Mouse (Mus musculus) forebrain, embryonic 11.5 days (tissue): ENCODE results near the gene Mrps18a. TPM values are rescaled to one million over a fixed set of nuclear protein-coding genes. Genes with fewer than 3 reads are reported as not detected.

Experiments
- ATAC-seq: fragments of 200-750 bp; cut with Nextera tagmentation; replicated peaks from 2 replicates; pipeline ENCODE4 v1.8.0; 2017; ENCODE audit warnings: moderate TSS enrichment; ENCODE audit not compliant: low FRiP score
- DNase-seq: peaks from one replicate; pipeline ENCODE4 v3.0.0-alpha.2; 2017; ENCODE audit warnings: low spot score
- H3K27ac ChIP-seq: fragments of 300-500 bp; sonication (generic); 2 replicates; pipeline ENCODE4 v1.5.1; 2014; ENCODE audit warnings: low read depth, low read length
- H3K27me3 ChIP-seq: fragments of 300-500 bp; sonication (generic); 2 replicates; pipeline ENCODE4 v1.6.1; 2014; ENCODE audit warnings: mild to moderate bottlenecking, low read length, mixed read lengths; ENCODE audit not compliant: control insufficient read depth, insufficient read depth
- H3K36me3 ChIP-seq: fragments of 300-500 bp; sonication (generic); 2 replicates; pipeline ENCODE4 v1.6.1; 2014; ENCODE audit warnings: mild to moderate bottlenecking, low read length, moderate library complexity, mixed read lengths; ENCODE audit not compliant: control insufficient read depth, insufficient read depth
- H3K4me1 ChIP-seq: fragments of 300-500 bp; sonication (generic); replicated peaks from 2 replicates; pipeline ENCODE4 v1.6.1; 2014; ENCODE audit warnings: low read length, mixed read lengths; ENCODE audit not compliant: control insufficient read depth, insufficient read depth
- H3K4me2 ChIP-seq: fragments of 300-500 bp; sonication (generic); 2 replicates; pipeline ENCODE4 v1.6.1; 2014; ENCODE audit warnings: low read depth, mild to moderate bottlenecking, low read length, moderate library complexity, mixed read lengths; ENCODE audit not compliant: severe bottlenecking
- H3K4me3 ChIP-seq: fragments of 300-500 bp; sonication (generic); 2 replicates; pipeline ENCODE4 v1.5.1; 2014; ENCODE audit warnings: low read depth, low read length
- H3K9ac ChIP-seq: fragments of 300-500 bp; sonication (generic); 2 replicates; pipeline ENCODE4 v1.6.1; 2014; ENCODE audit warnings: low read length
- H3K9me3 ChIP-seq: fragments of 300-500 bp; sonication (generic); 2 replicates; pipeline ENCODE4 v1.6.1; 2016; ENCODE audit warnings: low read length, mixed read lengths; ENCODE audit not compliant: control insufficient read depth
- WGBS: fragments of 180-500 bp; shearing (Covaris S2); extraction: QIAGEN DNeasy Blood & Tissue Kit; methylation state at CpG from one replicate; pipeline ENCODE4 v1.1.7; 2014; 5-methylcytosine and 5-hydroxymethylcytosine counted together
- polyA plus RNA-seq: library from polyadenylated mRNA; unstranded; fragments of >200 nt; fragmentation: Nextera tagmentation; extraction: Ambion mirVana; gene quantifications from 2 replicates; pipeline ENCODE4 v1.2.1, GENCODE M21; 2014

Gene Mrps18a
- polyA plus RNA-seq = 119 and 127 TPM in 2 replicates

DNA sequence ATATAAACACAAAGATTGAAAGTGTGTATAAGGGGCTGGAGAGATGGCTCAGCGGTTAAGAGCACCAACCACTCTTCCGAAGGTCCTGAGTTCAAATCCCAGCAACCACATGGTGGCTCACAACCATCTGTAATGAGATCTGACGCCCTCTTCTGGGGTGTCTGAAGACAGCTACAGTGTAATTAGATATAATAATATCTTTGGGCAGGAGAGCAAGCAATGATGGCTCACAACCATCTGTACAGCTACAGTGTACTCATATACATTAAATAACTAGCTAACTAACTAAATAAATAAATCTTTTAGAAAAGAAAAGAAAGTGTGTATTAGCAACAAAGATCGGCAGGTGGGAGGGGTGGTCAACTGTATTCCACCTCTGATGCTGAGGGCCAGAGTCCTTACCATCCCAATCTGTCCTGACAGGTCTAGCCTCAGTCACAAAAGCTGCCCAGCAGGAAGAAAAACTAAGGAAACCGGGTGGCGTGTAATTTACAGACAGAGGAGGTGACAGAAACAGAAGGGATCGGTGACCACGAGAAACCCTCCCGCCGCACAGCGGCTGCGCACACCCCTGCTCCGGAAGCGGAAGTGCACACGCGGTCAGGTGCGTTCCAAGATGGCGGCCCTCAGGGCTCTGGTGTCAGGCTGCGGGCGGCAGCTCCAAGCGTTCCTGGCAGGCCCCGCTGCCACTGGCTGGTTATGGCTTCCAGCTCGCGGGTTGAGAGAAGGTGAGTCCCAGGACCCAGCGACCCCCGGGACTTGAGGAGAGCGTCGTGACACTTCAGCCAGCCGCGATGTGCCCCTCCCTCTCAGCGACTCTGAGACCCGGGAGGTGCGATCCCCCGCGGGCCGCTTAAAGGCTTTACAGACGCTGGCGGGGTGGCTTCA is at the start of gene Mrps18a:
Gene Mrps18a, plus strand, starts transcription at position 585 of the 888 bp plus-strand sequence.
- ATAC-seq (peak; percentile 92), DNase-seq (peak; percentile 89)
- Histone ChIP-seq H3K4me1 (no peaks in the 10 kb centered on the region; the same call in 1 of the 2 replicates), H3K4me3 (peak within 1 kb of the TSS; percentile 82), H3K36me3 (no peaks in the 10 kb centered on the region), H3K27me3 (no peaks in the 10 kb centered on the region), H3K9me3 (no peaks in the 10 kb centered on the region), H3K27ac (no peak within 1 kb of the TSS; the same call in 1 of the 2 replicates), H3K4me2 (peak within 1 kb of the TSS; percentile 75), H3K9ac (peak within 1 kb of the TSS; percentile 73)
- 5% methylated on average over 38 of the region's 38 CpGs for WGBS

DNA sequence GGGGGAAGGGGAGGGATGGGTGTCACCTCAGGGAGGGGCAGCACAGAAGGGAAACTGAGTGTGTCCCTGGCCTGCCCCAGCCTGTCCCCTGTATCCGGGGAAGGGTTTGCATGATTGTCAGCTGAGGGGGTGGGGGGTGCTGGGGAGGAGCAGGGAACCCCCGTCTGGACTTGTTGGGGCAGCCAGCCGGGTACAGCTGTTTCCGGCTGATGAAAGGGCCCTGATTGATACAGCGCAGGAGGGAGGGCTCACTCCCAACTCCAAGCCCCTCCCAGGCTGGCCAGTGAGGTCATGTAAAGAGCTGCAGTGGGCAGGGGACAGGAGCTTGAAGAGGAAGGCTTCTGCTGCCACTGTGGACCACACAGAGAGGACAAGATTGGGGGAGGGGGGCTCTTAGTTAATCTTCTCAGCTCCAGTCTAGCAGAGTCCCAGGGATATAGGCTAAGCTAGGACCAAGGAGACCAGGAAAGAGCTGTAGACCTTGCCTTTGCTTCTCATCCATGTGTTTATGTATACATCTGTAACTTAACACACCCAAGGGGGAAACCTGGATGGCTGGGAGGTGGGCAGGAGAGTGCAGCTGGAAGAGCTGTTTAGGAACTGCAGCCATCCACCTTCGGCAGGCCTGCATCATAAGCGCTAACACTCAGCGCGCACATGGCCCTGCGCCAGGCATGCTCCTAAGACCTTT is 47.4 kb upstream of the Mrps18a start:
- no peaks in the 10 kb centered on the region for H3K27me3 ChIP-seq
- DNase-seq = peak; percentile 69
- no peak overlapping the region for H3K4me2 ChIP-seq
- no peaks in the 10 kb centered on the region for H3K36me3 ChIP-seq
- H3K9ac ChIP-seq = peak overlapping the region; percentile 12; the same call in 1 of the 2 replicates
- peak overlapping the region; percentile 27; the same call in 1 of the 2 replicates for H3K27ac ChIP-seq
- 0 out of 2 replicates have a peak, but pooled peaks cover 6% of the 10 kb centered on the region for H3K4me1 ChIP-seq
- ATAC-seq = peak; percentile 80
- 35% methylated on average over 10 of the region's 10 CpGs for WGBS
- no peak overlapping the region for H3K4me3 ChIP-seq
- no peaks in the 10 kb centered on the region for H3K9me3 ChIP-seq

DNA sequence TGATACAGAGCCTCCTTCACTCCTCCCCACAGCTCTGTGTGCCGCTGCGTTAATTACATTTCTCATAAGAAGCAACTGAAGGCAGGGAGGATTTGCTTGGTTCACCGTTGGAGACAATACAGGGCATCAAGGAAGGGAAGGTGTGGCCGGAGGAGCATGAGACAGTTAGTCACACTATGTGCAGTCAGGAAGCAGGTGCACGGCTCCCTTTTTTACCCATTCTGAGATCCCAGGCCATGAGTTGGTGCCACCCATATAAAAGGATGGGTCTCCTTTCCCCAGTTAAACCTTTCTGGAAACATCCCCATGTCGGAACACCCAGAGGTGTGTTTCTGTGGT is 46.8 kb upstream of the Mrps18a start:
- Histone ChIP-seq H3K4me1 (0 out of 2 replicates have a peak, but pooled peaks cover 6% of the 10 kb centered on the region), H3K27ac (no peak overlapping the region), H3K4me3 (no peak overlapping the region), H3K9ac (0 out of 2 replicates have a peak overlapping the region, but pooled peaks have one; percentile 12), H3K9me3 (no peaks in the 10 kb centered on the region), H3K4me2 (no peak overlapping the region), H3K27me3 (no peaks in the 10 kb centered on the region), H3K36me3 (no peaks in the 10 kb centered on the region)
- ATAC-seq (no peak), DNase-seq (no peak)
- 53% methylated on average over 6 of the region's 6 CpGs for WGBS

DNA sequence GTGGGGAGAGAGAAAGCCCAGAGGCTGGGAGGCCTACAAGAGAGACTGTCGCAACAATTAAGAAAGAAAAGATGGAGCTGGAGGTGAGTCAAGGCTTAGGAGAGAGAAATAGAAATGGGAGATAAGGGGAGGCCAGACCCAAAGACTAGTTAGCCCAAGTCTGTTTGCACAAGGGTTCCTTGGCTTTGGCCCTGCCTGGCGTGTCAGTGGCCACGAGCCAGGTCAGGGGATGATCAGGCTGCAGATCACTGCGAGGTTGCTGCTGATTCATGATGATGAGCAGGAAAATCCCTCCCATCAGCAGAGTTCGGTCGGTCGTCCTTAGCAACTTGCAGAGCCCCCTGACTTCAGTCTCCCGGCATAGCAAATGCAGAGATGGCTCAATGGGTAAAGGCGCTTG is 40.7 kb upstream of the Mrps18a start:
- Histone ChIP-seq H3K27ac (no peak overlapping the region), H3K9ac (no peak overlapping the region), H3K4me2 (no peak overlapping the region), H3K9me3 (no peaks in the 10 kb centered on the region), H3K4me1 (no peaks in the 10 kb centered on the region), H3K4me3 (no peak overlapping the region), H3K27me3 (no peaks in the 10 kb centered on the region), H3K36me3 (no peaks in the 10 kb centered on the region)
- DNase-seq = no peak
- WGBS = 73% methylated on average over 9 of the region's 9 CpGs
- no peak for ATAC-seq

DNA sequence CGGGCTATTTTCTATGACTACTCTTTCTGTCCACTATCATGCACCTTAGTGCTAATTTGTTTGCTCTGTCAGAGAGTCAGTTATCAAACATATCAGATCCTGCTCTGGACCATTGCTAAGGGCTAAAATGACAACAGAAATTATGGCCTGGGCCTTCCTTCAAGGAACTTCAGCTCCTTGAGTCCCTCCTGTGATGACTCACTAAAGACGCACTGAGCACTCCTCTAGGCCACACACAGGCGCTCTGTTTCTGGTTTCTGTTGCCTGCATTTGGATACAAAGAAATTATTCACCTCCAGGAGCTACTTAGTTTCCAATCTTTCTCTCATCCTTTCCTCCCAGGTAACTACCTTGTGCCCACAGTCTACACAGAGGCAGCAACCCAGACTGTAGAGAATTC is 39.3 kb upstream of the Mrps18a start:
- DNase-seq (no peak), ATAC-seq (no peak)
- H3K4me3 ChIP-seq = no peak overlapping the region
- no peak overlapping the region for H3K27ac ChIP-seq
- no peak overlapping the region for H3K4me2 ChIP-seq
- no peaks in the 10 kb centered on the region for H3K27me3 ChIP-seq
- no peak overlapping the region for H3K9ac ChIP-seq
- H3K36me3 ChIP-seq = no peaks in the 10 kb centered on the region
- H3K9me3 ChIP-seq = no peaks in the 10 kb centered on the region
- H3K4me1 ChIP-seq = no peaks in the 10 kb centered on the region
- 89% methylated on average over 3 of the region's 3 CpGs for WGBS

DNA sequence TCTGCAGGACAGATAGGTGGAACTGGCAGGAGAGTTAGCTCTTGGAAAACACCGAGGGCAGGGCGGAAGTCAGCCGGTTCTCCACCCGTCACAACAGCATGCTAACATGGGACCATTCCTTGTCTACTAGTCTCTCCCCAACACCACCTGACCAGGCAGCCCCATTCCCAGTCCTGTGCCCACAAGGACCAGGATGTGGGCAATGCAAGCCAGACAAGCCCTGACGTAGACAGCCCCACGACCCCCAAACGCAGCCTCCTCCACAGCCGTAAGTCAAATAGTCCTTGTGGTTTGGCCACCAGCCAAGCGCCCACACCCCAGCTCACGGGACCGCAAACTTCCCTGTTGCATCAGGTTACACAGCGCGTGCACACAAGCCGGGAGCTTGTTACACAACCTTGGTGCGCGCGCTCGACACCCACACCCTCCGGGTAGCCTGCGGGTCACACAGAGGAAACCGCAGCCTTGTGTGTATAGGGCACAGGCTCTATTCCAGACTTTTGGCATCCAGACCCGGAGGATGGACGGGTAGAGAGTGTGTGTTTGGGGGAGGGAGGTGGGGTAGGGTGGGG is 37.0 kb upstream of the Mrps18a start:
- no peak overlapping the region for H3K27ac ChIP-seq
- no peaks in the 10 kb centered on the region for H3K4me1 ChIP-seq
- ATAC-seq (no peak), DNase-seq (no peak)
- no peak overlapping the region for H3K4me3 ChIP-seq
- no peaks in the 10 kb centered on the region for H3K36me3 ChIP-seq
- no peaks in the 10 kb centered on the region for H3K27me3 ChIP-seq
- H3K9ac ChIP-seq = no peak overlapping the region
- H3K4me2 ChIP-seq = no peak overlapping the region
- 75% methylated on average over 23 of the region's 23 CpGs for WGBS
- H3K9me3 ChIP-seq = no peaks in the 10 kb centered on the region

DNA sequence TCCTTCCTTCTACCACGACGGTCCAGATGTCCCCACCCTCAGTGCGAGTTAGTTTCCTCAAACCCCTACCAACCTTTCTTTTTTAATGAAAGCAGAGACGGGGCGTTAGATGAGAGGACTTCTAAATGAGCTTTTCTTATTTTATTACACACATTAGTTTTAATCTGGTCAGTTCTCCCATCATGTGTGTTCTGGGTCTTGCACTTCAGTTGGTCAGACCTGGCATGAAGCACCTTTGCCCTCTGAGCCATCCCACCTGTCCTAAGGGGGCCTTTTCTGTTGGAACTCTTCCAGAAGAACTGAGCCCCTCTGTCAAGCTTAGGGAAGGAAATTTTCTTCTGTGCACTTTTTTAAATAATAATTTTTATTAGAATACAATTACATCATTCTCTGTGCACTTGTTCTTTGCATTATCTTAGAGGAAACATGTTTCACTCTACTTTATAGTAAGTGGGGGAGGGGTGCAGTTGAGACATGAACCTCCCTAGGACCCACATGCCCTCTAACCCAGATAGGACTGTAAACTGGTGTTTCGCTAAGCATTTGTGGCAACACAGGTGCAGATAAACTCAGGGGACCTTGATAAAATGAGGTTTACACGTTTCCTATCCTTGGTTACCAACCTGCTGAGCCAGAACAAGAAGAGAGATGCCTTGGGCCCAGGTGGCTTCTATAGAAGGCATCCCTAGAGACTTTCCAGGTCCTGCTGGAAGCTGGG is 36.2 kb upstream of the Mrps18a start:
- Histone ChIP-seq H3K4me3 (no peak overlapping the region), H3K4me1 (no peaks in the 10 kb centered on the region), H3K27ac (no peak overlapping the region), H3K4me2 (no peak overlapping the region), H3K36me3 (no peaks in the 10 kb centered on the region), H3K27me3 (no peaks in the 10 kb centered on the region), H3K9ac (no peak overlapping the region), H3K9me3 (no peaks in the 10 kb centered on the region; the same call in 1 of the 2 replicates)
- DNase-seq (no peak), ATAC-seq (no peak)
- 79% methylated on average over 7 of the region's 7 CpGs for WGBS

DNA sequence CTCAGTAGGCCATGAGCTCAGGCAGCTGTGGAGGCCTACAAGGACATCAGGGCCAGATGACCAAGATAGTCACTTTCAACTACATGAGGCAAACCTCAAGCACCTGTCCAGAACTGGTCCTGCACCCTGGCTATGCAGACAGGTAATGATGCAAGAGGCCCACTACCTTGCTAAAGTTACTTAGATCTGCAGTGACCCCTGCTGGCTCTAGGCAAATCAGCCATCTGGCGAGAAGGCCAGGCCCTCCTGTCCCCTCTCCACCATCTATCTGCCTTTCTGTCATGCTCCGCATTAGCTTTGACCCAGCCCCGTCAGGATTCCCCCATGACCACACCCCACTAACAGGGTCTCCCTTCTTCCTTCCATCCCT is 35.7 kb upstream of the Mrps18a start:
- WGBS = 64% methylated on average over 3 of the region's 3 CpGs
- H3K9me3 ChIP-seq = no peaks in the 10 kb centered on the region; the same call in 1 of the 2 replicates
- no peaks in the 10 kb centered on the region for H3K27me3 ChIP-seq
- ATAC-seq (no peak), DNase-seq (no peak)
- H3K4me2 ChIP-seq = no peak overlapping the region
- H3K27ac ChIP-seq = no peak overlapping the region
- peaks cover under 1% of the 10 kb centered on the region; the same call in 1 of the 2 replicates for H3K4me1 ChIP-seq
- no peak overlapping the region for H3K4me3 ChIP-seq
- no peak overlapping the region for H3K9ac ChIP-seq
- no peaks in the 10 kb centered on the region for H3K36me3 ChIP-seq
